Comparison of ENCODE assay signal across 13 mouse cellular contexts in genomic region chr15:90819949-90820655, GRCm38 (mm10).
DNase-seq lines count a peak whose midpoint lies in the region; ATAC-seq lines count a peak whose summit lies in the region.
"Had no signal": no experiment of that assay in that cellular context is flagged by ENCODE, and none has a peak within 500 bp of the region (broad histone marks: within the 10 kb centered on the region; RNA-seq: fewer than 3 reads in every experiment).

No protein-coding gene starts in this region.

- H3K27ac ChIP-seq in hindbrain, embryonic 14.5 days = peak overlapping the region; percentile 43; the same call in 1 of the 2 replicates
- H3K27ac ChIP-seq in midbrain, embryonic 15.5 days = no peak overlapping the region
- H3K27ac ChIP-seq: liver, embryonic 15.5 days had no signal

- peaks cover 10% of the 10 kb centered on the region for H3K4me1 ChIP-seq in hindbrain, embryonic 14.5 days (replicated peaks; ENCODE audit: control insufficient read depth, insufficient read depth, low read length)
- peaks cover 10% of the 10 kb centered on the region; the same call in 1 of the 2 replicates for H3K4me1 ChIP-seq in midbrain, embryonic 15.5 days
- H3K4me1 ChIP-seq: liver, embryonic 15.5 days had no signal

- intact Hi-C loops in left cerebral cortex, postnatal 4 days (cut with DNase I) = no loop called here

- DNase-seq in left cerebral cortex, postnatal 4 days = peak; percentile 3
- no peak for DNase-seq in left cerebral cortex, adult 11 months (ENCODE audit: low spot score)
- DNase-seq in hindbrain, embryonic 14.5 days (ENCODE audit: low spot score) = peak; percentile 59
- DNase-seq in retina, postnatal 1 day = peak; percentile 89
- DNase-seq in adrenal gland, postnatal 36 days = no peak
- no peak for DNase-seq in urinary bladder, adult 18-20 months (ENCODE audit: low spot score in 2 of 2)
- no peak for DNase-seq in urinary bladder, adult 2 months (ENCODE audit: low spot score)
- DNase-seq: adrenal gland, adult 2 months; cerebellum, postnatal 25 days; heart, adult 18-20 months; kidney, postnatal 10 days had no signal

- H3K9ac ChIP-seq in hindbrain, embryonic 14.5 days = no peak overlapping the region
- no peak overlapping the region for H3K9ac ChIP-seq in midbrain, embryonic 15.5 days
- H3K9ac ChIP-seq: liver, embryonic 15.5 days had no signal

- H3K27me3 ChIP-seq in hindbrain, embryonic 14.5 days (ENCODE audit: control insufficient read depth, insufficient read depth, low read length) = no peaks in the 10 kb centered on the region
- H3K27me3 ChIP-seq in midbrain, embryonic 15.5 days (replicated peaks) = no peaks in the 10 kb centered on the region
- H3K27me3 ChIP-seq: liver, embryonic 15.5 days had no signal

- H3K4me3 ChIP-seq in hindbrain, embryonic 14.5 days (replicated peaks; ENCODE audit: low read length) = no peak overlapping the region
- no peak overlapping the region for H3K4me3 ChIP-seq in midbrain, embryonic 15.5 days
- H3K4me3 ChIP-seq: liver, embryonic 15.5 days had no signal

- H3K4me2 ChIP-seq in hindbrain, embryonic 14.5 days (replicated peaks) = peak overlapping the region; percentile 29; the same call in 1 of the 2 replicates
- H3K4me2 ChIP-seq in midbrain, embryonic 15.5 days = 0 out of 2 replicates have a peak overlapping the region, but pooled peaks have one; percentile 21
- H3K4me2 ChIP-seq: liver, embryonic 15.5 days had no signal

- 14% methylated on average over 14 of the region's 14 CpGs for WGBS in hindbrain, embryonic 14.5 days
- 13% methylated on average over 14 of the region's 14 CpGs for WGBS in midbrain, embryonic 15.5 days

- peak; percentile 48; the same call in 1 of the 2 replicates for ATAC-seq in hindbrain, embryonic 14.5 days (ENCODE audit: low FRiP score)
- no peak for ATAC-seq in midbrain, embryonic 15.5 days (replicated peaks)

- no peaks in the 10 kb centered on the region for H3K36me3 ChIP-seq in hindbrain, embryonic 14.5 days (replicated peaks; ENCODE audit: control insufficient read depth, insufficient read depth)
- H3K36me3 ChIP-seq in midbrain, embryonic 15.5 days (replicated peaks) = no peaks in the 10 kb centered on the region
- H3K36me3 ChIP-seq: liver, embryonic 15.5 days had no signal

- H3K9me3 ChIP-seq in hindbrain, embryonic 14.5 days (ENCODE audit: control insufficient read depth, low read length) = no peaks in the 10 kb centered on the region
- H3K9me3 ChIP-seq in midbrain, embryonic 15.5 days = no peaks in the 10 kb centered on the region
- H3K9me3 ChIP-seq: liver, embryonic 15.5 days had no signal

Comparison
In these comparisons a context has a peak if more than half of its experiments do, and no peak if none do; other contexts are left out.
1. DNase-seq: peak in left cerebral cortex, postnatal 4 days (single experiment), hindbrain, embryonic 14.5 days (single experiment) and retina, postnatal 1 day (single experiment); none in left cerebral cortex, adult 11 months (single experiment), adrenal gland, postnatal 36 days (0 of 2), urinary bladder, adult 18-20 months (0 of 2) and urinary bladder, adult 2 months (single experiment).